Mouse (Mus musculus) left cerebral cortex, postnatal 14 days (tissue): ENCODE measurements around the gene Wrap53. TPM values are rescaled to one million over a fixed set of nuclear protein-coding genes. Genes with fewer than 3 reads are reported as not detected.
A peak's percentile ranks its signal among the peaks of the same experiment; 100 is the strongest.

Experiments
- DNase-seq, 2 experiments: peaks; one replicate each; pipeline ENCODE4 v3.0.0; 2021 to 2022; ENCODE audit warnings: low spot score in 2 of 2, mixed read lengths in 1 of 2
- intact Hi-C: fragments of 180-260 bp; cut with DNase I; formaldehyde crosslinking; loops from one replicate; pipeline ENCODE4 v1.15.1; 2025
- total RNA-seq, 2 experiments: library from RNA; stranded (reverse); gene quantifications; 2 replicates each; pipeline ENCODE4 v1.2.3; 2021

Gene Wrap53
- total RNA-seq, 2 experiments from 2014 or later, result 6.9 to 8.3 TPM

- DNase-seq, result peak; percentile 31 to 49
- intact Hi-C loops, result no loop called here
Measured at GRCm38 (mm10) chr11:69604795-69605664, 25.0 kb upstream of the Wrap53 start.

GRCm38 (mm10) chr11:69604347-69604746 lies 24.3 kb upstream of the Wrap53 start:
- DNase-seq, result no peak
- intact Hi-C loops, result no loop called here

- no peak for DNase-seq
- intact Hi-C loops, result no loop called here
Measured at GRCm38 (mm10) chr11:69603516-69603915, 23.5 kb upstream of the Wrap53 start.

GRCm38 (mm10) chr11:69601768-69602167 lies 21.7 kb upstream of the Wrap53 start:
- no peak for DNase-seq
- intact Hi-C loops, result no loop called here

- intact Hi-C loops, result no loop called here
- DNase-seq, result peak; percentile 75 to 81
Measured at GRCm38 (mm10) chr11:69600098-69600497, 20.0 kb upstream of the Wrap53 start.

- intact Hi-C loops, result no loop called here
- no peak for DNase-seq
Measured at GRCm38 (mm10) chr11:69599436-69599835, 19.4 kb upstream of the Wrap53 start.

GRCm38 (mm10) chr11:69594853-69595252 lies 14.8 kb upstream of the Wrap53 start:
- no peak for DNase-seq
- intact Hi-C loops, result no loop called here

GRCm38 (mm10) chr11:69592799-69593198 lies 12.7 kb upstream of the Wrap53 start:
- no peak for DNase-seq
- intact Hi-C loops, result no loop called here

GRCm38 (mm10) chr11:69591899-69592637 lies 12.0 kb upstream of the Wrap53 start:
- intact Hi-C loops, result no loop called here
- peak; percentile 72 to 83 for DNase-seq

GRCm38 (mm10) chr11:69591424-69591823 lies 11.4 kb upstream of the Wrap53 start:
- DNase-seq, result no peak
- intact Hi-C loops, result no loop called here

GRCm38 (mm10) chr11:69590622-69591021 lies 10.6 kb upstream of the Wrap53 start:
- intact Hi-C loops, result no loop called here
- DNase-seq, result no peak

- DNase-seq, result no peak
- intact Hi-C loops, result no loop called here
Measured at GRCm38 (mm10) chr11:69589207-69589834, 9.3 kb upstream of the Wrap53 start.

- intact Hi-C loops, result no loop called here
- no peak for DNase-seq
Measured at GRCm38 (mm10) chr11:69585718-69586325, 5.8 kb upstream of the Wrap53 start.

GRCm38 (mm10) chr11:69584937-69585336 lies 4.9 kb upstream of the Wrap53 start:
- intact Hi-C loops, result no loop called here

GRCm38 (mm10) chr11:69584008-69584407 lies 4.0 kb upstream of the Wrap53 start:
- intact Hi-C loops, result no loop called here
- no peak for DNase-seq

More at GRCm38 (mm10) chr11:69584937-69585336, 4.9 kb upstream of the Wrap53 start:
- no peak for DNase-seq

- intact Hi-C loops, result no loop called here
- no peak for DNase-seq
Measured at GRCm38 (mm10) chr11:69582230-69582805, 2.3 kb upstream of the Wrap53 start.

GRCm38 (mm10) chr11:69581814-69582213 lies 1.8 kb upstream of the Wrap53 start:
- DNase-seq, result no peak
- intact Hi-C loops, result loop anchor here (2.0 kb wide), 1 partner anchor 33 kb away; no protein-coding TSS in a partner anchor

- intact Hi-C loops, result loop anchor here (2.0 kb wide), 1 partner anchor 34 kb away; no protein-coding TSS in a partner anchor
- peak; percentile 90 to 92 for DNase-seq
Measured at GRCm38 (mm10) chr11:69581147-69581688, 1.2 kb upstream of the Wrap53 start.
